Mouse (Mus musculus): Measurements from ENCODE around the gene Mt1.

- TF ChIP-seq TAL1 (IDR thresholded peaks at IDR 0.05; ENCODE audit: low read length) (no peak), GATA1 (IDR thresholded peaks at IDR 0.05; ENCODE audit: low read length) (no peak)
Observed at GRCm38 (mm10) chr8:94135556-94135955, 43.3 kb upstream of the Mt1 start.
